Mouse (Mus musculus): ENCODE results near the gene Tceanc. TPM values are rescaled to one million over a fixed set of nuclear protein-coding genes. Genes with fewer than 3 reads are reported as not detected.

The Tceanc gene
- polyA plus RNA-seq, 1 experiment from 2014 or later = 12.3 TPM

- Histone ChIP-seq H3K27me3 (ENCODE audit: control insufficient read depth, insufficient read depth, low read length) (no peaks in the 10 kb centered on the region; the same call in 1 of the 2 replicates), H3K9ac (replicated peaks; ENCODE audit: low read length) (peak within 1 kb of the TSS; percentile 77), H3K9me3 (replicated peaks; ENCODE audit: control insufficient read depth, low read length) (no peaks in the 10 kb centered on the region), H3K4me3 (ENCODE audit: low read depth, low read length) (peak within 1 kb of the TSS; percentile 52), H3K27ac (replicated peaks; ENCODE audit: low read depth, low read length) (no peak within 1 kb of the TSS; the same call in 1 of the 2 replicates), H3K4me2 (ENCODE audit: low read depth, low read length) (peak within 1 kb of the TSS; percentile 50), H3K4me1 (ENCODE audit: control insufficient read depth, insufficient read depth, low read length) (no peaks in the 10 kb centered on the region), H3K36me3 (replicated peaks; ENCODE audit: control insufficient read depth, insufficient read depth, low read depth, low read length) (no peaks in the 10 kb centered on the region)
- peak; percentile 94 for DNase-seq (ENCODE audit: low spot score)
- WGBS = 17% methylated on average over 34 of the region's 41 CpGs
- ATAC-seq (replicated peaks; ENCODE audit: insufficient number of reproducible peaks, low FRiP score, low TSS enrichment, low read depth) = peak; percentile 98
Measured at GRCm38 (mm10) chrX:166479365-166479983, 38.9 kb downstream of the Tceanc start, which contains the start of gene Rab9. Gene Rab9 (minus strand): TSS chrX:166479867.

GRCm38 (mm10) chrX:166478631-166479364 lies 39.6 kb downstream of the Tceanc start:
- H3K9me3 ChIP-seq (replicated peaks; ENCODE audit: control insufficient read depth, low read length) = no peaks in the 10 kb centered on the region
- no peaks in the 10 kb centered on the region for H3K36me3 ChIP-seq (replicated peaks; ENCODE audit: control insufficient read depth, insufficient read depth, low read depth, low read length)
- H3K4me1 ChIP-seq (ENCODE audit: control insufficient read depth, insufficient read depth, low read length) = no peaks in the 10 kb centered on the region
- peak overlapping the region; percentile 50 for H3K4me2 ChIP-seq (ENCODE audit: low read depth, low read length)
- H3K27ac ChIP-seq (replicated peaks; ENCODE audit: low read depth, low read length) = no peak overlapping the region
- ATAC-seq (replicated peaks; ENCODE audit: insufficient number of reproducible peaks, low FRiP score, low TSS enrichment, low read depth) = peak; percentile 7; the same call in 1 of the 2 replicates
- H3K4me3 ChIP-seq (ENCODE audit: low read depth, low read length) = peak overlapping the region; percentile 52
- no peaks in the 10 kb centered on the region; the same call in 1 of the 2 replicates for H3K27me3 ChIP-seq (ENCODE audit: control insufficient read depth, insufficient read depth, low read length)
- H3K9ac ChIP-seq (replicated peaks; ENCODE audit: low read length) = peak overlapping the region; percentile 77
- 25% methylated on average over 28 of the region's 28 CpGs for WGBS
- peak; percentile 11 for DNase-seq (ENCODE audit: low spot score)

- WGBS = 61% methylated on average over 6 of the region's 6 CpGs
- H3K27me3 ChIP-seq (ENCODE audit: control insufficient read depth, insufficient read depth, low read length) = no peaks in the 10 kb centered on the region; the same call in 1 of the 2 replicates
- H3K9me3 ChIP-seq (replicated peaks; ENCODE audit: control insufficient read depth, low read length) = no peaks in the 10 kb centered on the region
- H3K36me3 ChIP-seq (replicated peaks; ENCODE audit: control insufficient read depth, insufficient read depth, low read depth, low read length) = no peaks in the 10 kb centered on the region
- H3K4me2 ChIP-seq (ENCODE audit: low read depth, low read length) = no peak overlapping the region
- no peak overlapping the region for H3K9ac ChIP-seq (replicated peaks; ENCODE audit: low read length)
- no peak overlapping the region for H3K4me3 ChIP-seq (ENCODE audit: low read depth, low read length)
- no peak for ATAC-seq (replicated peaks; ENCODE audit: insufficient number of reproducible peaks, low FRiP score, low TSS enrichment, low read depth)
- no peak overlapping the region for H3K27ac ChIP-seq (replicated peaks; ENCODE audit: low read depth, low read length)
- no peaks in the 10 kb centered on the region for H3K4me1 ChIP-seq (ENCODE audit: control insufficient read depth, insufficient read depth, low read length)
- no peak for DNase-seq (ENCODE audit: low spot score)
Measured at GRCm38 (mm10) chrX:166477393-166477792, 41.0 kb downstream of the Tceanc start.

- no peaks in the 10 kb centered on the region; the same call in 1 of the 2 replicates for H3K27me3 ChIP-seq (ENCODE audit: control insufficient read depth, insufficient read depth, low read length)
- ATAC-seq (replicated peaks; ENCODE audit: insufficient number of reproducible peaks, low FRiP score, low TSS enrichment, low read depth) = no peak
Measured at GRCm38 (mm10) chrX:166472612-166473011, 45.8 kb downstream of the Tceanc start.

GRCm38 (mm10) chrX:166468321-166468720 lies 50.0 kb downstream of the Tceanc start:
- no peak overlapping the region for H3K4me3 ChIP-seq (ENCODE audit: low read depth, low read length)
- no peaks in the 10 kb centered on the region for H3K4me1 ChIP-seq (ENCODE audit: control insufficient read depth, insufficient read depth, low read length)
- H3K27me3 ChIP-seq (ENCODE audit: control insufficient read depth, insufficient read depth, low read length) = no peaks in the 10 kb centered on the region
- H3K36me3 ChIP-seq (replicated peaks; ENCODE audit: control insufficient read depth, insufficient read depth, low read depth, low read length) = no peaks in the 10 kb centered on the region
- DNase-seq (ENCODE audit: low spot score) (no peak), ATAC-seq (replicated peaks; ENCODE audit: insufficient number of reproducible peaks, low FRiP score, low TSS enrichment, low read depth) (no peak)
- WGBS = 92% methylated on average over 7 of the region's 7 CpGs
- H3K27ac ChIP-seq (replicated peaks; ENCODE audit: low read depth, low read length) = no peak overlapping the region
- no peak overlapping the region for H3K4me2 ChIP-seq (ENCODE audit: low read depth, low read length)
- no peak overlapping the region for H3K9ac ChIP-seq (replicated peaks; ENCODE audit: low read length)
- H3K9me3 ChIP-seq (replicated peaks; ENCODE audit: control insufficient read depth, low read length) = no peaks in the 10 kb centered on the region

More at GRCm38 (mm10) chrX:166472612-166473011, 45.8 kb downstream of the Tceanc start:
- Histone ChIP-seq H3K4me3 (ENCODE audit: low read depth, low read length) (no peak overlapping the region), H3K4me1 (ENCODE audit: control insufficient read depth, insufficient read depth, low read length) (no peaks in the 10 kb centered on the region), H3K4me2 (ENCODE audit: low read depth, low read length) (no peak overlapping the region), H3K9me3 (replicated peaks; ENCODE audit: control insufficient read depth, low read length) (no peaks in the 10 kb centered on the region), H3K27ac (replicated peaks; ENCODE audit: low read depth, low read length) (no peak overlapping the region), H3K9ac (replicated peaks; ENCODE audit: low read length) (no peak overlapping the region), H3K36me3 (replicated peaks; ENCODE audit: control insufficient read depth, insufficient read depth, low read depth, low read length) (no peaks in the 10 kb centered on the region)
- WGBS = 85% methylated on average over 6 of the region's 6 CpGs
- DNase-seq (ENCODE audit: low spot score) = no peak

- 95% methylated on average over 1 of the region's 1 CpGs for WGBS
Measured at GRCm38 (mm10) chrX:166455525-166455924, 62.8 kb downstream of the Tceanc start.

GRCm38 (mm10) chrX:166454331-166454730 lies 64.0 kb downstream of the Tceanc start:
- no peaks in the 10 kb centered on the region for H3K36me3 ChIP-seq (replicated peaks; ENCODE audit: control insufficient read depth, insufficient read depth, low read depth, low read length)
- no peak overlapping the region for H3K4me2 ChIP-seq (ENCODE audit: low read depth, low read length)
- H3K9me3 ChIP-seq (replicated peaks; ENCODE audit: control insufficient read depth, low read length) = no peaks in the 10 kb centered on the region
- ATAC-seq (replicated peaks; ENCODE audit: insufficient number of reproducible peaks, low FRiP score, low TSS enrichment, low read depth) (no peak), DNase-seq (ENCODE audit: low spot score) (no peak)
- H3K27me3 ChIP-seq (ENCODE audit: control insufficient read depth, insufficient read depth, low read length) = no peaks in the 10 kb centered on the region; the same call in 1 of the 2 replicates
- H3K4me1 ChIP-seq (ENCODE audit: control insufficient read depth, insufficient read depth, low read length) = no peaks in the 10 kb centered on the region
- no peak overlapping the region for H3K27ac ChIP-seq (replicated peaks; ENCODE audit: low read depth, low read length)
- no peak overlapping the region for H3K9ac ChIP-seq (replicated peaks; ENCODE audit: low read length)
- WGBS = 76% methylated on average over 3 of the region's 3 CpGs
- H3K4me3 ChIP-seq (ENCODE audit: low read depth, low read length) = no peak overlapping the region

More at GRCm38 (mm10) chrX:166455525-166455924, 62.8 kb downstream of the Tceanc start:
- no peak overlapping the region for H3K9ac ChIP-seq (replicated peaks; ENCODE audit: low read length)
- no peaks in the 10 kb centered on the region for H3K36me3 ChIP-seq (replicated peaks; ENCODE audit: control insufficient read depth, insufficient read depth, low read depth, low read length)
- no peaks in the 10 kb centered on the region; the same call in 1 of the 2 replicates for H3K27me3 ChIP-seq (ENCODE audit: control insufficient read depth, insufficient read depth, low read length)
- no peaks in the 10 kb centered on the region for H3K4me1 ChIP-seq (ENCODE audit: control insufficient read depth, insufficient read depth, low read length)
- H3K9me3 ChIP-seq (replicated peaks; ENCODE audit: control insufficient read depth, low read length) = no peaks in the 10 kb centered on the region
- ATAC-seq (replicated peaks; ENCODE audit: insufficient number of reproducible peaks, low FRiP score, low TSS enrichment, low read depth) = no peak
- no peak for DNase-seq (ENCODE audit: low spot score)
- H3K4me3 ChIP-seq (ENCODE audit: low read depth, low read length) = no peak overlapping the region
- H3K27ac ChIP-seq (replicated peaks; ENCODE audit: low read depth, low read length) = no peak overlapping the region
- H3K4me2 ChIP-seq (ENCODE audit: low read depth, low read length) = no peak overlapping the region

- Histone ChIP-seq H3K36me3 (replicated peaks; ENCODE audit: control insufficient read depth, insufficient read depth, low read depth, low read length) (no peaks in the 10 kb centered on the region), H3K9me3 (replicated peaks; ENCODE audit: control insufficient read depth, low read length) (no peaks in the 10 kb centered on the region), H3K4me3 (ENCODE audit: low read depth, low read length) (no peak overlapping the region), H3K9ac (replicated peaks; ENCODE audit: low read length) (no peak overlapping the region), H3K4me1 (ENCODE audit: control insufficient read depth, insufficient read depth, low read length) (no peaks in the 10 kb centered on the region), H3K27me3 (ENCODE audit: control insufficient read depth, insufficient read depth, low read length) (no peaks in the 10 kb centered on the region; the same call in 1 of the 2 replicates), H3K27ac (replicated peaks; ENCODE audit: low read depth, low read length) (no peak overlapping the region), H3K4me2 (ENCODE audit: low read depth, low read length) (no peak overlapping the region)
- no peak for ATAC-seq (replicated peaks; ENCODE audit: insufficient number of reproducible peaks, low FRiP score, low TSS enrichment, low read depth)
- 84% methylated on average over 6 of the region's 6 CpGs for WGBS
- no peak for DNase-seq (ENCODE audit: low spot score)
Measured at GRCm38 (mm10) chrX:166453532-166453931, 64.8 kb downstream of the Tceanc start.
